Mouse (Mus musculus) limb, embryonic 10.5 days (tissue): ENCODE data around the gene Atp1a4. TPM values are rescaled to one million over a fixed set of nuclear protein-coding genes. Genes with fewer than 3 reads are reported as not detected.

Experiments
- DNase-seq: peaks from one replicate; pipeline ENCODE4 v3.0.0-alpha.2; 2017; ENCODE audit warnings: low spot score
- H3K27ac ChIP-seq: fragments of 300-500 bp; sonication (generic); 2 replicates; pipeline ENCODE4 v1.5.1; 2016; ENCODE audit warnings: mild to moderate bottlenecking
- H3K27me3 ChIP-seq: fragments of 300-500 bp; sonication (generic); 2 replicates; pipeline ENCODE4 v1.6.1; 2016; ENCODE audit warnings: low read depth, mild to moderate bottlenecking; ENCODE audit not compliant: poor library complexity, severe bottlenecking
- H3K36me3 ChIP-seq: fragments of 300-500 bp; sonication (generic); 2 replicates; pipeline ENCODE4 v1.6.1; 2016; ENCODE audit warnings: mild to moderate bottlenecking, moderate library complexity
- H3K4me1 ChIP-seq: fragments of 300-500 bp; sonication (generic); 2 replicates; pipeline ENCODE4 v1.6.1; 2016
- H3K4me3 ChIP-seq: fragments of 300-500 bp; sonication (generic); 2 replicates; pipeline ENCODE4 v1.5.1; 2016; ENCODE audit warnings: mild to moderate bottlenecking, moderate library complexity
- H3K9me3 ChIP-seq: fragments of 300-500 bp; sonication (generic); replicated peaks from 2 replicates; pipeline ENCODE4 v1.6.1; 2016; ENCODE audit warnings: mild to moderate bottlenecking
- WGBS: fragments of 180-500 bp; shearing (Covaris S2); methylation state at CpG from one replicate; pipeline ENCODE4 v1.1.7; 2016; 5-methylcytosine and 5-hydroxymethylcytosine counted together
- polyA plus RNA-seq: library from polyadenylated mRNA; unstranded; fragments of >200 nt; fragmentation: Nextera tagmentation; extraction: Ambion mirVana; gene quantifications from 2 replicates; pipeline ENCODE4 v1.2.1, GENCODE M21; 2016

The Atp1a4 gene
- polyA plus RNA-seq, result not detected in 2 replicates

- 89% methylated on average over 6 of the region's 6 CpGs for WGBS
- Histone ChIP-seq H3K36me3 (no peaks in the 10 kb centered on the region), H3K4me3 (no peak within 1 kb of the TSS), H3K4me1 (no peaks in the 10 kb centered on the region), H3K27me3 (no peaks in the 10 kb centered on the region), H3K27ac (no peak within 1 kb of the TSS), H3K9me3 (no peaks in the 10 kb centered on the region)
- no peak for DNase-seq
These were observed at the start of gene Atp1a4 for GRCm38 (mm10) chr1:172258314-172258713. Gene Atp1a4 (minus strand): TSS chr1:172258414.

DNA sequence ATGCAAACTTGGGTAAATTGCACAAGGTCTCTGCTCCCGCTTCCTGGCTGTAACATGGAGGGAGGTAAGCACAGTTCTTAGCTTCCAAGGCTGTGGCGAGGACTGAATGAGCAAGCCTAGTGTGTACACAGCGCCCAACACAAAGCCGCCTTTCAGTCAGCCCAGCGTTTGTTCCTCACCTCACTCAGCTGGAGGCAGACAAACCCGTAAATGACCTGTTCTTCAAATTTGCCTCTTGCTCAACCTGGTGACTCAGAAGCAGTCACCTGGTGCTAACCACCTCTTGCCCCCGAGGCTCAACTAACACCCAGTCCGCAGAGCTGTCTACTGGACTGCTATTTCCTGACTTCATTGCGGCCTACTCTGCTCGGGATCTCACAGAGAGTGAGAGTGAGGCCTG is 49.7 kb upstream of the Atp1a4 start:
- Histone ChIP-seq H3K27ac (peak overlapping the region; percentile 91), H3K4me3 (no peak overlapping the region), H3K4me1 (peaks cover 76% of the 10 kb centered on the region), H3K36me3 (no peaks in the 10 kb centered on the region), H3K27me3 (no peaks in the 10 kb centered on the region), H3K9me3 (no peaks in the 10 kb centered on the region)
- no peak for DNase-seq
- 68% methylated on average over 10 of the region's 10 CpGs for WGBS

DNA sequence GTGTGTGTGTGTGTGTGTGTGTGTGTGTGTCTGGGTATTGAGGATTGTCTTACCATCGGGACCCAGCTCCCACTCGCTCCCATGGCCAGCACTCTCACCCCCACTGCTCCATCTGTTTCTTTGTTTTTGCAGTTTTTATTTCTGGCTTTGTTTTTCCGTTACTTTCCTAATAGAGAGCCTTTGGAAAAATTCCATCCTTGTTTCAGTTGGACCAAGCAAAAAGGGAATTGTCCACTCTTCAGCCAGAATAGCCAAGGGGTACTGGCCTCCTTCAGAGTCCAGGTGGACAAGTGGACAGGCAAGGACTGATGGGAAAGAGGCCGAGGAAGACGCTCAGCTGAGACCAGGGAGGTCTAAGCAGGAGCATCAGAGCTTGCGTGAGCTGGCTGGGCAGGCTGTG is 48.7 kb upstream of the Atp1a4 start:
- no peaks in the 10 kb centered on the region for H3K27me3 ChIP-seq
- peaks cover 78% of the 10 kb centered on the region for H3K4me1 ChIP-seq
- H3K9me3 ChIP-seq, result no peaks in the 10 kb centered on the region
- peak overlapping the region; percentile 21; the same call in 1 of the 2 replicates for H3K27ac ChIP-seq
- H3K4me3 ChIP-seq, result no peak overlapping the region
- no peaks in the 10 kb centered on the region for H3K36me3 ChIP-seq
- WGBS, result 79% methylated on average over 6 of the region's 6 CpGs
- no peak for DNase-seq

GRCm38 (mm10) chr1:172306196-172306595 is 48.0 kb upstream of the Atp1a4 start:
- peak overlapping the region; percentile 38; the same call in 1 of the 2 replicates for H3K27ac ChIP-seq
- DNase-seq, result no peak
- no peaks in the 10 kb centered on the region for H3K9me3 ChIP-seq
- no peak overlapping the region for H3K4me3 ChIP-seq
- H3K27me3 ChIP-seq, result no peaks in the 10 kb centered on the region
- H3K4me1 ChIP-seq, result peaks cover 78% of the 10 kb centered on the region
- no peaks in the 10 kb centered on the region for H3K36me3 ChIP-seq
- WGBS, result 82% methylated on average over 4 of the region's 4 CpGs

GRCm38 (mm10) chr1:172305635-172306034 is 47.4 kb upstream of the Atp1a4 start:
- peaks cover 80% of the 10 kb centered on the region for H3K4me1 ChIP-seq
- no peak for DNase-seq
- H3K27me3 ChIP-seq, result no peaks in the 10 kb centered on the region
- 82% methylated on average over 3 of the region's 3 CpGs for WGBS
- no peaks in the 10 kb centered on the region for H3K9me3 ChIP-seq
- no peak overlapping the region for H3K4me3 ChIP-seq
- 0 out of 2 replicates have a peak overlapping the region, but pooled peaks have one; percentile 38 for H3K27ac ChIP-seq
- H3K36me3 ChIP-seq, result no peaks in the 10 kb centered on the region

DNA sequence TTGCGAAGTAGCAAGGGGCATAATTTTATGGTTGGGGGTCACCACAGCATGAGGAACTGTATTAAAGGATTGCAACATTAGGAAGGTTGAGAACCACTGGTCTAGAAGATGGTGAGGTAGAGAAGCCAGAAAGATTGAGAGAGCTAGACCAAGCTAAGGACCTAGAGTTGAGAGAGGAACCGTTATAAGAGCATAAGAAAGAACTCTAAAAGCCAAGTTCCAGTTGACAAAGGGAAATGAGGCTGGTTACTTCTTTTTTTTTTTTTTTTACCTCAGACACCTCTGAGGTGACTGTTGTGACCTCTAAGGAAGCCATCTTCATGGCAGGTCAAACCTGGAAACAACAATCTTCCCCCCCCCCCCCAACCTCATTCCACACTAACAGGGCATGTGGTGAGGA is 46.9 kb upstream of the Atp1a4 start:
- DNase-seq, result no peak
- Histone ChIP-seq H3K27ac (no peak overlapping the region), H3K4me1 (peaks cover 80% of the 10 kb centered on the region), H3K27me3 (0 out of 2 replicates have a peak, but pooled peaks cover 1% of the 10 kb centered on the region), H3K4me3 (no peak overlapping the region), H3K9me3 (no peaks in the 10 kb centered on the region), H3K36me3 (no peaks in the 10 kb centered on the region)
- 96% methylated on average over 2 of the region's 2 CpGs for WGBS

DNA sequence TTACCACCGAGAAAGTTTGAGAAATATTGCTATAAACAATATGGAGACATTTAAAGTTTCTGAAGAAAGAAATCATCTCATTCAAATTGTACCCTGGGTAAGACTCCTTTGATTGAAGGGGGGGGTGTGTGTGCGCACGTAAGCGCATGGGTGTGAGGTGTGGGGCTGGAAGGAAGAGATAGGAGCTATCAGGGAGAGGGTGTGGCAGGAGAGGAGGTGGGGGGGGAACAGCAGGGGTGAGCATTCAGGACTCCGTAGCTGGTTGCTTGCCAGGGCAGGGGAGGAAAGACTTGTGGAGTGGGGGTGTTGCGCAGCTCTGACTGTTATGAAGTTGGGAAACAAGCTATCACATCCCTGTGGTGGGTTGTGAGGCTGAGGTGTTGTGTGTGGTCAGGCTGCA is 46.2 kb upstream of the Atp1a4 start:
- Histone ChIP-seq H3K4me1 (peaks cover 80% of the 10 kb centered on the region), H3K4me3 (no peak overlapping the region), H3K36me3 (no peaks in the 10 kb centered on the region), H3K27me3 (0 out of 2 replicates have a peak, but pooled peaks cover 6% of the 10 kb centered on the region), H3K9me3 (no peaks in the 10 kb centered on the region), H3K27ac (0 out of 2 replicates have a peak overlapping the region, but pooled peaks have one; percentile 44)
- 72% methylated on average over 6 of the region's 6 CpGs for WGBS
- no peak for DNase-seq

DNA sequence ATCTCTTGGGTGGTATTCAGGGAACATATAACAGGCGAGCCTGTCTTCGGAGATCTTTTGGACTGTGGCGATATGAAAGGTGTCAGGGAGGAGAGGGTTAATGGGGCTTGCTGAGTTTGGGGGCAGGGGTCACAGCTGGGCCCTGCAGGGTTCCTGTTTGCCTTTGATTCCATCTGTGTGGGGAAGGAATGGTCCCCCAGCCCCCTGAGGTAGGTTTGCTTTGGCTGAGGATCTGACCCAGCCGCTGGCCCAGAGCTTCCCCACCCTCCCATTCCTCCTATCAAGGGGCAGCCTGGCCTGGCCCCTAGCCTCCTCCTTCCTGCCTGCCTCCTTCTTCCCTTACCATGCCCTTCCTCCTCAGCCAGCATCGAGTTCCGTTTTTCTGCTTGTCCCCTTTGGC is 44.6 kb upstream of the Atp1a4 start:
- peak overlapping the region; percentile 82 for H3K27ac ChIP-seq
- peak; percentile 66 for DNase-seq
- H3K27me3 ChIP-seq, result peaks cover 11% of the 10 kb centered on the region; the same call in 1 of the 2 replicates
- no peaks in the 10 kb centered on the region for H3K9me3 ChIP-seq
- H3K4me1 ChIP-seq, result peaks cover 80% of the 10 kb centered on the region
- WGBS, result 11% methylated on average over 6 of the region's 6 CpGs
- peak overlapping the region; percentile 13; the same call in 1 of the 2 replicates for H3K4me3 ChIP-seq
- H3K36me3 ChIP-seq, result no peaks in the 10 kb centered on the region

- Histone ChIP-seq H3K36me3 (no peaks in the 10 kb centered on the region), H3K4me1 (peaks cover 82% of the 10 kb centered on the region), H3K27ac (peak overlapping the region; percentile 82), H3K9me3 (no peaks in the 10 kb centered on the region), H3K4me3 (no peak overlapping the region), H3K27me3 (peaks cover 11% of the 10 kb centered on the region; the same call in 1 of the 2 replicates)
- 66% methylated on average over 3 of the region's 3 CpGs for WGBS
- DNase-seq, result no peak
These were observed 44.1 kb upstream of the Atp1a4 start for GRCm38 (mm10) chr1:172302311-172302710.

DNA sequence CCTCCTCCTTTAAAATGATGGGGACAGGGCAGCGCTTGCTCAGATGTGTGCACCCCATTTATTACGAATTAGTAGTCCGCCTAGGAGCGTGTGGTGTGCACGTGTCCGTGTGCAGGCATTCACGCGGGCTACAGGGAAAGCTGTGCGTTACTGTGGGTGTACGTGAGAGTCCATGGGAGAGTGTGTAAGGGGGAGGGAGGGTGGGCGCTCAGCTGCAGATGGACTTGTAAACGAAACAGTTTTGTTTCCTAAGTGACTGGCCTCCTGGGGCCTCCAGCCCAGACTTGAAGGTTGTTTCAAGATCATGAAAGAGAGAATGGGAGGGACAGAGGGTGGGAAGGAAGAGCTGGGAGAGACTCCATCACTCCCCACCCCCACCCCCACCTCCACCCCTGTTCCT is 43.0 kb upstream of the Atp1a4 start:
- Histone ChIP-seq H3K4me1 (peaks cover 90% of the 10 kb centered on the region), H3K27me3 (peaks cover 19% of the 10 kb centered on the region; the same call in 1 of the 2 replicates), H3K36me3 (no peaks in the 10 kb centered on the region), H3K27ac (peak overlapping the region; percentile 56), H3K9me3 (no peaks in the 10 kb centered on the region), H3K4me3 (no peak overlapping the region)
- DNase-seq, result no peak
- WGBS, result 50% methylated on average over 12 of the region's 12 CpGs

GRCm38 (mm10) chr1:172300247-172300646 is 42.0 kb upstream of the Atp1a4 start:
- peak overlapping the region; percentile 56 for H3K27ac ChIP-seq
- peaks cover 93% of the 10 kb centered on the region for H3K4me1 ChIP-seq
- H3K4me3 ChIP-seq, result no peak overlapping the region
- H3K27me3 ChIP-seq, result peaks cover 25% of the 10 kb centered on the region; the same call in 1 of the 2 replicates
- no peaks in the 10 kb centered on the region for H3K9me3 ChIP-seq
- no peak for DNase-seq
- no peaks in the 10 kb centered on the region for H3K36me3 ChIP-seq
- WGBS, result 54% methylated on average over 5 of the region's 5 CpGs

- Histone ChIP-seq H3K4me3 (no peak overlapping the region), H3K27ac (peak overlapping the region; percentile 56), H3K36me3 (no peaks in the 10 kb centered on the region), H3K4me1 (peaks cover 94% of the 10 kb centered on the region), H3K27me3 (peaks cover 25% of the 10 kb centered on the region; the same call in 1 of the 2 replicates), H3K9me3 (no peaks in the 10 kb centered on the region)
- no peak for DNase-seq
- WGBS, result 63% methylated on average over 7 of the region's 7 CpGs
These were observed 41.3 kb upstream of the Atp1a4 start for GRCm38 (mm10) chr1:172299528-172299927.

DNA sequence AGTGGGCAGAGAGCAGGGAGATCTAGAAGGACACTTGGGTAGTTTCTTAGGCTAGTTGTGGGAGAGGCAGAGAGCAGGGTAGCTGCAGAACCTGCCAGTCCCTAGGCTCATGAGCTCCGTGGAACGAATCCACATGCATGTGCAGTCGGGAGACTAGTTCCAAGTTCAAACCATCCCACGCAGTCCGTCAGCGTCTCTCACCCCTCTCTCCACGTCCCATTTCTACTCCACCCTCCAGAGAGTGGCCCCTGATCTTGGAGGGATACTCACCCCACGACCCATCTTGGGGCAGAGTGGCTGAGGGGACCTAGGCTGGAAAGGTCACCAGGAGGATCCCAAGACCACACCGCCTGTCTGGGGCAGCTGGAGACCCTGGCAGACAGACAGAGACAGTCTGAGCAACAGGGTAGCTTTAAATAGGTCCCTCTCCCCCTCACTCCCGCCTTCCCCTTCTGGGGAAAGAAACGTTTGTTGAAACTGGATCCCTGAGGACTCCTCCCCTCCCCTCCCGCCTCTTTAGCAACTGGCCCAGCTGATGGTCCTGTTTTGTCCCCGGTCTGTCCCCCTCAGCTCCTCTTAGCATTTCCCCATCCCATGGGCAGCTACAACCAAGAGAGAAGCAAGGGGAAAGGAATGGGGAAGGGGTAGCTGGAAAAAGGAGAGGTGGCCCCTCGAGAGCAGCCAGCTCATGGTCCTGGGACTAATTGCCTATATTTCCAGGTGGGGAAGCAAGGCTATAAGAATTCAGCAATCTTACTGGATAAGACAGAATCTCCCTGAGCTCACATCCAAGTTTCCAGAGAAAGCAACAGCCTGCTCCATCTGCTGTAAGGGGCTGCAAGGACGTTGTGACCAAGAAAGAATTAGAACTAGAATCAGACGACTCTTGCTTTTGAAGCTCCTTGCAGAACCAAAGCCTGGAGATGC is 39.7 kb upstream of the Atp1a4 start, which contains the start of gene Atp1a2:
TSS of gene Atp1a2 (minus strand) at position 454 of the 927 bp plus-strand sequence.
- peak within 1 kb of the TSS; percentile 83 for H3K27ac ChIP-seq
- peak; percentile 51 for DNase-seq
- H3K27me3 ChIP-seq, result peaks cover 25% of the 10 kb centered on the region; the same call in 1 of the 2 replicates
- peak within 1 kb of the TSS; percentile 39 for H3K4me3 ChIP-seq
- no peaks in the 10 kb centered on the region for H3K36me3 ChIP-seq
- WGBS, result 11% methylated on average over 16 of the region's 16 CpGs
- no peaks in the 10 kb centered on the region for H3K9me3 ChIP-seq
- peaks cover 81% of the 10 kb centered on the region for H3K4me1 ChIP-seq
